Mouse (Mus musculus) ES-E14 (cell line): ENCODE measurements around the gene Rab8b. TPM values are rescaled to one million over a fixed set of nuclear protein-coding genes. Genes with fewer than 3 reads are reported as not detected.
A peak's percentile ranks its signal among the peaks of the same experiment; 100 is the strongest.

Experiments used
- DNase-seq: peaks from one replicate; pipeline ENCODE4 v3.0.0-alpha.2; 2013; ENCODE audit warnings: low read depth, low spot score
- H3K27ac ChIP-seq: 2 replicates; pipeline ENCODE4 v1.5.1; 2012; ENCODE audit warnings: low read depth, mild to moderate bottlenecking, low read length, moderate library complexity, mixed read lengths; ENCODE audit not compliant: poor library complexity, insufficient read depth, severe bottlenecking
- H3K36me3 ChIP-seq: 2 replicates; pipeline ENCODE4 v1.6.1; 2012; ENCODE audit warnings: mild to moderate bottlenecking, low read length, moderate library complexity, mixed read lengths; ENCODE audit not compliant: control insufficient read depth, poor library complexity, insufficient read depth, severe bottlenecking
- H3K4me1 ChIP-seq, 2 experiments: fragments of 150-350 bp in 1 of 2; sonication (generic) in 1 of 2; 2 replicates each; pipeline ENCODE4 v1.6.1; 2012; ENCODE audit warnings: low read length in 2 of 2, mild to moderate bottlenecking in 1 of 2, mixed read lengths in 1 of 2; ENCODE audit not compliant: control insufficient read depth in 2 of 2, insufficient read depth in 2 of 2, poor library complexity in 1 of 2
- H3K4me3 ChIP-seq, 2 experiments: fragments of 150-350 bp in 1 of 2; sonication (generic) in 1 of 2; 2 replicates each; pipeline ENCODE4 v1.5.1; 2012; ENCODE audit warnings: low read length in 2 of 2, low read depth in 1 of 2, mild to moderate bottlenecking in 1 of 2, mixed read lengths in 1 of 2; ENCODE audit not compliant: insufficient read depth in 1 of 2, poor library complexity in 1 of 2, severe bottlenecking in 1 of 2
- H3K9ac ChIP-seq: 2 replicates; pipeline ENCODE4 v1.6.1; 2012; ENCODE audit warnings: low read depth, mild to moderate bottlenecking, low read length, mixed read lengths; ENCODE audit not compliant: poor library complexity, insufficient read depth, severe bottlenecking
- H3K9me3 ChIP-seq: fragments of 150-350 bp; sonication (generic); 2 replicates; pipeline ENCODE4 v1.6.1; 2012; ENCODE audit warnings: low read depth, mild to moderate bottlenecking, low read length; ENCODE audit not compliant: control insufficient read depth, insufficient read depth
- CHD2 ChIP-seq: IDR thresholded peaks from 2 replicates; pipeline ENCODE4 v1.6.1; 2014; ENCODE audit warnings: mild to moderate bottlenecking, low read depth, low read length, inconsistent platforms
- HCFC1 ChIP-seq: IDR thresholded peaks from 2 replicates; pipeline ENCODE4 v1.6.1; 2012; ENCODE audit warnings: low read length, inconsistent platforms, borderline replicate concordance; ENCODE audit not compliant: insufficient read depth
- MAFK ChIP-seq: IDR thresholded peaks from 2 replicates; pipeline ENCODE4 v1.6.1; 2014; ENCODE audit warnings: mild to moderate bottlenecking, low read depth, low read length, inconsistent platforms; ENCODE audit not compliant: insufficient read depth
- ZC3H11A ChIP-seq: IDR thresholded peaks from 2 replicates; pipeline ENCODE4 v1.6.1; 2012; ENCODE audit warnings: low read depth, mild to moderate bottlenecking, inconsistent platforms, low read length, borderline replicate concordance
- ZNF384 ChIP-seq: IDR thresholded peaks from 2 replicates; pipeline ENCODE4 v1.6.1; 2012; ENCODE audit warnings: low read depth, low read length, inconsistent platforms
- in situ Hi-C, 2 experiments: fragments of 600-800 bp; cut with MboI; formaldehyde crosslinking; loops; one replicate each; pipeline ENCODE4 v1.15.1; 2025; ENCODE audit warnings: low sequenced_read_pairs in 2 of 2, inconsistent platforms in 1 of 2; ENCODE audit not compliant: unreplicated experiment in 2 of 2
- total RNA-seq: library from RNA; depleted of rRNA; stranded (reverse); fragments of 300-350 nt; gene quantifications from 2 replicates; pipeline ENCODE4 v1.2.3, GENCODE M21; 2012

Gene Rab8b
- total RNA-seq, 1 experiment, result 7.9 TPM

DNA sequence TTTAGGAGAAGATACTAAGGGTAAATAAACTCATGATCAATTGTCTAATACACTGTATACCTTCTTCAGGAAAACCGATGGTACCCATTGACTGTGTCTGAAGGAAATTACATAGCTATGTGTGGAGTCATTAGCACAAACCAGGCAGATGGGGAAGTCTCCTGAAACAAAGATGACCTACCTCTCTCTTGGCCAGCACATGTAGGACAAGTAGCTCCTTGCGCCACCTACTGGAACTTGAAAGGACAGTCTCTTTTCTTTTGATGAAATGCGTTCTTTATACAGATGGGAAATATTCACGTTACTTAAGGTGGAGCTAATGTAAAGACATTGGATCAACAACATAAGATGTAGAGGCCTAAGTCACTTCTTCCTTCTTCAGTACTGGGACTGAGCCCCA is 19.3 kb upstream of the Rab8b start:
- H3K4me1 ChIP-seq, result peaks cover 0 to 4% of the 10 kb centered on the region in 2 experiments; a peak in 2 of 4 replicates
- H3K4me3 ChIP-seq, result no peak overlapping the region
- peak; percentile 58 for DNase-seq
- no peaks in the 10 kb centered on the region for H3K36me3 ChIP-seq
- no peak overlapping the region for H3K27ac ChIP-seq
- in situ Hi-C loops, result no loop called here
- H3K9ac ChIP-seq, result no peak overlapping the region
- H3K9me3 ChIP-seq, result no peaks in the 10 kb centered on the region
- TF ChIP-seq ZC3H11A, result no peak
- TF ChIP-seq CHD2, result no peak
- no peak for TF ChIP-seq HCFC1
- TF ChIP-seq ZNF384, result no peak
- no peak for TF ChIP-seq MAFK

DNA sequence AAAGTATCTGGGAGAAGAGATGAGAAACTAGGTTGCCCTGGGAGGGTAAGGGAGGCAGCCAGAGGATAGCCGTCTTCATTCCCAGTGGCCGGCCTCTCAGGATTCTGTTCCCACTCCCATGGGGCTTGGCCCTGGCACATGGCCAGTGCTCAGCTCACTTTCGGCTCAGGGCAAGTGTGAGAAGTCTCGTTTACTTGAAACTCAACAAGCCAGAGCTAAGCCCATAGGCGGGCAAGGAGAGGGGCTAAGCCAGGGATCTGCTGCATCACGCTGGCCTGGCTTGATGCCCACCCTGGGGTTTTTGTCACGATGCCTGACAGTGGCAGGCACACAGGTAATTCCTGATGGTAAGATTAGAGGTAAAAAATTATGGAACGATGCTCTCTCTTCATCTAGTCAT is 18.0 kb upstream of the Rab8b start:
- H3K4me1 ChIP-seq, result peaks cover 0 to 3% of the 10 kb centered on the region in 2 experiments; a peak in 2 of 4 replicates
- no peaks in the 10 kb centered on the region for H3K36me3 ChIP-seq
- H3K27ac ChIP-seq, result no peak overlapping the region
- no peak for TF ChIP-seq HCFC1
- TF ChIP-seq MAFK, result no peak
- no peak for TF ChIP-seq CHD2
- no peak for TF ChIP-seq ZNF384
- TF ChIP-seq ZC3H11A, result no peak
- no peak overlapping the region for H3K4me3 ChIP-seq
- DNase-seq, result no peak
- no peak overlapping the region for H3K9ac ChIP-seq
- in situ Hi-C loops, result no loop called here
- no peaks in the 10 kb centered on the region for H3K9me3 ChIP-seq

DNA sequence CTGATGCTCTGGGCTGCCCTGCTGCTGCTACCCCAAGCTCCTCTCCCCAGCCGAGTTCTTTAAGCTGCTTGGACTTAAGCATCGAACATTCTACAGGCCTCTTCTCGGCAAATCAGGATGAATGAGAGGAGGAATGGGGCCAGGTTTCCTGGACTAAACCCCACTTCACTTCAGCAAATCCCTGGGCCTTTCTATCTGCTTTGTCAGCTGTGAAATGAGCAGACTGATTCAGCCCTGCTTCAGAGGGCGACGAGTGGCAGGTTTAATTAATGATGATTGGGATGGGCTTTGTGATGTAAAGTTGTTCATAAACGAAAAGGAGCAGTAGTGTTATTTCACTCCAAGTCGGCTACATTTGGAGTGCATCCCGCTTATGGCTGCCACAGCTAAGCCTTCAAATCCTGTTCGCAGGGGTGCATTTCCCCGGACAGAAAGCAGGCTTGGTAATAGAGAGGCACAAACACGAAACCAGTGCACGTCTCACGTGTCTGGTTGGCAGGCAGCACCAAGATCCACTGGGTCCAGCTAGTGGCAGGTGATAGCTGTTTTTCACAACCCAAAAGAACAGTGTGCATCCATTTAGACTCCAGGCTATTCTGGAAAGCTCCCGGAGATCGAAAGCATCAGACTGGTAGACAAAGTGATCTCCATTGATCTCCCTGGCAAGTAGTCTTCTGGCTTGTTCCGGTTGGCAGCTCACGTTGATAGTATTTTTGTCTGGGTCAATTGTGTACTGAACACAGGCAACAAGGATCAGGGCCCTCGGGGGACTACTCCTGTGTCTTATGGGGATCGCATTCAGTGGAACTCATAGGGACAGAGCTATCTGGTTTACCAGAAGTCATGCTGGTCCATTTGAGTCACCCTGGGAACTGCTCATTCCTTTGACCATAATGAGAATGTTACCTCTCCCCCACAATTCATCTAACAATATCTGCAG is 14.7 kb upstream of the Rab8b start:
- no peak overlapping the region for H3K9ac ChIP-seq
- no peaks in the 10 kb centered on the region for H3K4me1 ChIP-seq
- DNase-seq, result no peak
- H3K4me3 ChIP-seq, result no peak overlapping the region
- no peak overlapping the region for H3K27ac ChIP-seq
- TF ChIP-seq MAFK, result no peak
- no peak for TF ChIP-seq HCFC1
- no peak for TF ChIP-seq ZC3H11A
- TF ChIP-seq ZNF384, result no peak
- TF ChIP-seq CHD2, result no peak
- in situ Hi-C loops, result no loop called here
- no peaks in the 10 kb centered on the region for H3K36me3 ChIP-seq
- H3K9me3 ChIP-seq, result no peaks in the 10 kb centered on the region

DNA sequence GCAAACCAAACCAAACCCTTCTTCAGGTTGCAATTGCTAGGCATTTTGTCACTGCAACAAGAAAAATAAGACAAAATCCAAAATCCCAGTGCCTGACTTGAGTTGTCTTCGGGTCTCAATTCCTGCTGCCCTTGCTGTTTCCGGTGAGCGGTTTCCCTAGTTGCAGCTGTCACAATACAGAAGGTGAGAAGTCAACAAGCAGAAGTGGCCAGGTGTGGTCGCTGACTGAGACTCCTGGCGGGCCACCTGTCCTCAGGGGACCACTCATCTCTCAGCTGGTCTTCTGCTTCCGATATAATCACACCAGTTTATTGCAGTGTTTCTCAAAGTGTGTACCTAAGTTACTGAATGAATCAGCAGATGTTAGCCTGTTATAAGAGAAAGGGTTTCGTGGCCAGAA is 10.9 kb upstream of the Rab8b start:
- H3K9me3 ChIP-seq, result no peaks in the 10 kb centered on the region
- H3K36me3 ChIP-seq, result no peaks in the 10 kb centered on the region
- H3K4me3 ChIP-seq, result no peak overlapping the region
- in situ Hi-C loops, result no loop called here
- TF ChIP-seq MAFK (no peak), ZNF384 (no peak), CHD2 (no peak), ZC3H11A (no peak), HCFC1 (no peak)
- no peaks in the 10 kb centered on the region for H3K4me1 ChIP-seq
- no peak for DNase-seq
- no peak overlapping the region for H3K9ac ChIP-seq
- no peak overlapping the region for H3K27ac ChIP-seq
